Mouse (Mus musculus): ENCODE results near the gene C3ar1. TPM values are rescaled to one million over a fixed set of nuclear protein-coding genes. Genes with fewer than 3 reads are reported as not detected.

Gene C3ar1
- 1.4 and 1.7 TPM in 2 replicates for polyA plus RNA-seq (2016; fragmentation: Nextera tagmentation; extraction: Ambion mirVana)

- Histone ChIP-seq H3K4me2 (no peak within 1 kb of the TSS), H3K36me3 (no peaks in the 10 kb centered on the region), H3K9me3 (replicated peaks) (peaks cover 7% of the 10 kb centered on the region; the same call in 1 of the 2 replicates), H3K4me1 (replicated peaks) (peaks cover 7% of the 10 kb centered on the region), H3K27me3 (replicated peaks) (no peaks in the 10 kb centered on the region), H3K27ac (ENCODE audit: poor library complexity, severe bottlenecking) (no peak within 1 kb of the TSS), H3K4me3 (no peak within 1 kb of the TSS), H3K9ac (no peak within 1 kb of the TSS)
- ATAC-seq (ENCODE audit: insufficient number of reproducible peaks, low FRiP score): peak; percentile 82
- WGBS: 15% methylated on average over 7 of the region's 7 CpGs
These were observed at the start of gene C3ar1 for GRCm38 (mm10) chr6:122855955-122856354. Gene C3ar1, minus strand, starts transcription at chr6:122856161.

DNA sequence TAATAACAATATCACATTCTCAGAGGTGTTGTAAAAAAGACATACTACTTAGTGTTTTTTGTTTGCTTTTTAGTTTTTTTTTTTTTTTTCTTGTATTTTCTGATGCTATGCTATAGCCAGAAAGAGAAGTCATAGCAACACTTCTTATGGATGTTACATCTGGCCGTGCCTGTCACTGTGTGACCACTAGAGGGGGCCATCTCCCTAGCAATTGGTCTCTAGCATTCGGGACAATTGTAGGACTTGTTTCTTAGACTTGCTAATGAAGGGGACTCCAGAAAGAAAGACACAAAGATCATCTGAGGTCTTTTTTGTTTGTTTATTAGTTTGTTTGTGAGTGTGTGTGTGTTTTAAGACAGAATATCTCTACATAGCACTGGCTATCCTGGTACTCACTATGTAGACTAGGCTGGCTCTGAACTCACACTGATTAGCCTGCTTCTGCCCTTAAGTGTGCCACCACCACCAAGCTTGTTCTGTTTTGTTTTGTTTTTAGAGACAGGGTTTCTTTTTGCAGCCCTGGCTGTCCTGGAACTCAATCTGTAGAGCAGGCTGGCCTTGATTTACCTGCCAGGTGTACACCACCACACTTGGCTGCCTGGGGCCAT lies 36.6 kb upstream of the C3ar1 start:
- Histone ChIP-seq H3K27me3 (replicated peaks) (no peaks in the 10 kb centered on the region), H3K27ac (ENCODE audit: poor library complexity, severe bottlenecking) (no peak overlapping the region), H3K9me3 (replicated peaks) (no peaks in the 10 kb centered on the region), H3K9ac (no peak overlapping the region), H3K4me2 (no peak overlapping the region), H3K4me1 (replicated peaks) (no peaks in the 10 kb centered on the region), H3K4me3 (no peak overlapping the region), H3K36me3 (peaks cover 34% of the 10 kb centered on the region)
- no peak for ATAC-seq (ENCODE audit: insufficient number of reproducible peaks, low FRiP score)
- WGBS: 19% methylated on average over 2 of the region's 2 CpGs

- no peak overlapping the region for H3K27ac ChIP-seq (ENCODE audit: poor library complexity, severe bottlenecking)
- ATAC-seq (ENCODE audit: insufficient number of reproducible peaks, low FRiP score): no peak
- WGBS: 92% methylated on average over 2 of the region's 2 CpGs
- no peaks in the 10 kb centered on the region for H3K27me3 ChIP-seq (replicated peaks)
- H3K4me1 ChIP-seq (replicated peaks): no peaks in the 10 kb centered on the region
- no peaks in the 10 kb centered on the region for H3K9me3 ChIP-seq (replicated peaks)
- H3K36me3 ChIP-seq: peaks cover 50% of the 10 kb centered on the region
- H3K9ac ChIP-seq: no peak overlapping the region
- H3K4me2 ChIP-seq: no peak overlapping the region
- no peak overlapping the region for H3K4me3 ChIP-seq
These were observed 33.6 kb upstream of the C3ar1 start for GRCm38 (mm10) chr6:122889599-122889998.

- no peak for ATAC-seq (ENCODE audit: insufficient number of reproducible peaks, low FRiP score)
- WGBS: 93% methylated on average over 9 of the region's 9 CpGs
These were observed 27.6 kb upstream of the C3ar1 start for GRCm38 (mm10) chr6:122883603-122884002.

GRCm38 (mm10) chr6:122881287-122881686 lies 25.3 kb upstream of the C3ar1 start:
- Histone ChIP-seq H3K27me3 (replicated peaks) (no peaks in the 10 kb centered on the region), H3K9me3 (replicated peaks) (no peaks in the 10 kb centered on the region), H3K4me3 (no peak overlapping the region), H3K36me3 (peaks cover 78% of the 10 kb centered on the region), H3K4me2 (no peak overlapping the region), H3K9ac (no peak overlapping the region), H3K4me1 (replicated peaks) (no peaks in the 10 kb centered on the region; the same call in none of the 2 replicates), H3K27ac (ENCODE audit: poor library complexity, severe bottlenecking) (no peak overlapping the region)
- no peak for ATAC-seq (ENCODE audit: insufficient number of reproducible peaks, low FRiP score)
- 83% methylated on average over 12 of the region's 12 CpGs for WGBS

More at GRCm38 (mm10) chr6:122883603-122884002, 27.6 kb upstream of the C3ar1 start:
- Histone ChIP-seq H3K9ac (no peak overlapping the region), H3K36me3 (peaks cover 88% of the 10 kb centered on the region), H3K4me2 (no peak overlapping the region), H3K27ac (ENCODE audit: poor library complexity, severe bottlenecking) (no peak overlapping the region), H3K27me3 (replicated peaks) (no peaks in the 10 kb centered on the region), H3K4me1 (replicated peaks) (no peaks in the 10 kb centered on the region), H3K4me3 (no peak overlapping the region), H3K9me3 (replicated peaks) (no peaks in the 10 kb centered on the region)

GRCm38 (mm10) chr6:122879781-122880505 lies 24.0 kb upstream of the C3ar1 start:
- Histone ChIP-seq H3K4me1 (replicated peaks) (peaks cover 4% of the 10 kb centered on the region), H3K9me3 (replicated peaks) (no peaks in the 10 kb centered on the region), H3K4me2 (no peak overlapping the region), H3K27me3 (replicated peaks) (no peaks in the 10 kb centered on the region), H3K9ac (no peak overlapping the region), H3K27ac (ENCODE audit: poor library complexity, severe bottlenecking) (no peak overlapping the region), H3K4me3 (no peak overlapping the region), H3K36me3 (peaks cover 72% of the 10 kb centered on the region)
- no peak for ATAC-seq (ENCODE audit: insufficient number of reproducible peaks, low FRiP score)
- WGBS: 88% methylated on average over 7 of the region's 7 CpGs

DNA sequence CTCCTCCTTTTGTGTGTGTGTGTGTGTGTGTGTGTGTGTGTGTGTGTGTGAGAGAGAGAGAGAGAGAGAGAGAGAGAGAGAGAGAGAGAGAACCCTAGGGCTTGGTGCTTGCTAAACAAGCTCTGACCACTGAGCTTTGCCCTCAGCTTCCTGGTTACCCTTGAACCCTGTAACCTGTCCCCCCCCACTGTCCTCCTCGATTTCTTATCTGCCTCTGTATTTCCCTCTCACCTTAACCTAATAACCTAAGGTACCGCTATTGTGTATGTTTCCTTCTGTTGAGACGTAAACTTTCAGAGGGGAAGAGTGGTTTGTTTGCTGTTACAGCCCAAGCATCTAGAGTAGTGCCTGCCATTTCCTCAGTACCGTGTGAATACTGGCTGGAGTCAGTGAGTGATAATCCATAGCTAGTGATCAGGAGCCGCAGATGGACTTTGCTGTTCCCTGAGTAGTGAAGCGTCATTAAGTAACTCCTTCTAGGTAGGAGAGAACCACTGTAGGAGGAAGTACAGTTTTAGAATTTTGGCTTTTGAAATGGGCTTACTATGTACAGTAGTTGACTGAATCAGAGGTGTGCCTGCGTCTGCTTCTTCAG lies 23.3 kb upstream of the C3ar1 start:
- no peak overlapping the region for H3K4me2 ChIP-seq
- no peak overlapping the region for H3K9ac ChIP-seq
- no peak overlapping the region for H3K4me3 ChIP-seq
- peaks cover 65% of the 10 kb centered on the region for H3K36me3 ChIP-seq
- 89% methylated on average over 7 of the region's 7 CpGs for WGBS
- H3K27ac ChIP-seq (ENCODE audit: poor library complexity, severe bottlenecking): no peak overlapping the region
- ATAC-seq (ENCODE audit: insufficient number of reproducible peaks, low FRiP score): no peak
- no peaks in the 10 kb centered on the region for H3K27me3 ChIP-seq (replicated peaks)
- no peaks in the 10 kb centered on the region for H3K9me3 ChIP-seq (replicated peaks)
- H3K4me1 ChIP-seq (replicated peaks): peaks cover 4% of the 10 kb centered on the region

DNA sequence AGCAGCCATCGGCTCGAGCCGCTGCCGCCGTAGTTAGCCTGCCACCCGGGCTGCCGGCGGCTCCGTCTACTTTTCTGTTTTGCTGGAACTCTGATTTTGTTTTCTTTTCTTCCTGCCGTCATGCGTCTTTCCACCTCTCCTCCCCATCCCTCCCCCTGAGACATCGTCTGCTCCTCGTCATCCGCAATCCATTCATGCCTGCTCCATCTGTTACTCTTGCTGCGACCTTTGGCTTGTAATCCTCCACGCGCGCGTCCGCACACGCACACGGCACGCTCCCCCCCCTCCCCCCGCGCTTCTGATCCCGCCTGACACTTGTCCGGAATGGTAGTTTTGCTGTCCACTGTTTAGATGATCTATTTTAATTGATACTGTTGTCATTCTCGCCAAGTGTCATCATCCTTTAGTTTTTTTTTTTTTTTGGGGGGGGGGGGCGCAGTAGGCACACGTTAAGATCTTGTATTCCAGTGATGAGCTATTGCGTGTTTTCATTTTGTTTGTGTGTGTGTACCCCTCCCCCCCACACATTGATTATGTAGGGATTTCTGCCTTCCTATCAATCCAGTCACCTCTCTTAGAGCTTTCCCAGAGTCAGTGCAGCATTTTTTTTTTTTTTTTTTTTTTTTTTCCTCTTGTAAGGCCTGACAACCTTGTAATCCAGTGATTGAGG lies 18.9 kb upstream of the C3ar1 start:
- peak overlapping the region; percentile 90 for H3K9ac ChIP-seq
- peak; percentile 75 for ATAC-seq (ENCODE audit: insufficient number of reproducible peaks, low FRiP score)
- peak overlapping the region; percentile 84 for H3K27ac ChIP-seq (ENCODE audit: poor library complexity, severe bottlenecking)
- no peaks in the 10 kb centered on the region for H3K9me3 ChIP-seq (replicated peaks)
- H3K4me2 ChIP-seq: peak overlapping the region; percentile 69
- H3K4me3 ChIP-seq: peak overlapping the region; percentile 87
- H3K4me1 ChIP-seq (replicated peaks): peaks cover 4% of the 10 kb centered on the region
- H3K27me3 ChIP-seq (replicated peaks): no peaks in the 10 kb centered on the region
- peaks cover 25% of the 10 kb centered on the region for H3K36me3 ChIP-seq
- WGBS: under 1% methylated on average over 31 of the region's 31 CpGs

DNA sequence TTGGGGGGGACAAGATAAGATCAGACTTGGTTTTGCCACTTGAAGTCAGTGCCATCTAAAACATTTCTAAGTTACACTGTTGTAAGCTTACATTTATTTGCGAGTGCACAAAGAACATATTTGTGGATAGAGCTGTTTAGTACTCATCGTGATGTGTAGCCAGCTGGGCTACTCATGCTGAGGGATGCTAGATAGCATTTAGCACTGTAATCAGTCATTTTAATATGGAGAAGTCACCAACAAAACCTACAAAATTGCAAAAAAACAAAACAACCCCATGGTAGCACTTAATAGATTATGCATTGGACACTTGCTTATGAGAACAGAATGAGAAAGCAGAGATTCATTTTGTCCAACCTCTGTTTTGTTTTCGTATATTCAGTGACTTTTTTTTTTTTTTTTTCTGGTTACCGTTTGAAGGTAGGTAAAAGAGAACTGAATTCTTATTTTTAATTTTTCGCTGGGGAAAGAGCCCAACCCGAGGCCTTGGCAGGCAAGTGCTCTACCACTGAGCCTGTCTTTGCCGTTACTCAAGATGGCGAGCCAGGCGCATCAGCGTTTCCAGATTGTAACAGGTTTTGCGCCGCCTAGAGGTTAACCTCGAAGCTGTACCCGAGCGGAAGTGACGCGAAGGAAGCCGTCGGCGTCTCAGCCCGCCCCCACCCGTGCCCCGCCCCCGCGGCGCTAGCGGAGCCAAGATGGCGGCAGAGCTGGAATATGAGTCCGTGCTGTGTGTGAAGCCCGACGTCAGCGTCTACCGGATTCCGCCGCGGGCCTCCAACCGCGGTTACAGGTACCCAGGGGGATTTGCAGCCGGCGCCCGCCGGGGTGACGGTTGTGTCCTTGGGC lies 18.1 kb upstream of the C3ar1 start, which contains the start of gene Necap1:
Gene Necap1 (plus strand): TSS at position 604 of the 849 bp plus-strand sequence.
- ATAC-seq (ENCODE audit: insufficient number of reproducible peaks, low FRiP score): peak; percentile 96
- Histone ChIP-seq H3K36me3 (peaks cover 20% of the 10 kb centered on the region), H3K4me2 (peak within 1 kb of the TSS; percentile 69), H3K4me3 (peak within 1 kb of the TSS; percentile 87), H3K27me3 (replicated peaks) (no peaks in the 10 kb centered on the region), H3K9ac (peak within 1 kb of the TSS; percentile 90), H3K9me3 (replicated peaks) (no peaks in the 10 kb centered on the region), H3K4me1 (replicated peaks) (peaks cover 4% of the 10 kb centered on the region), H3K27ac (ENCODE audit: poor library complexity, severe bottlenecking) (peak within 1 kb of the TSS; percentile 84)
- 7% methylated on average over 43 of the region's 43 CpGs for WGBS

DNA sequence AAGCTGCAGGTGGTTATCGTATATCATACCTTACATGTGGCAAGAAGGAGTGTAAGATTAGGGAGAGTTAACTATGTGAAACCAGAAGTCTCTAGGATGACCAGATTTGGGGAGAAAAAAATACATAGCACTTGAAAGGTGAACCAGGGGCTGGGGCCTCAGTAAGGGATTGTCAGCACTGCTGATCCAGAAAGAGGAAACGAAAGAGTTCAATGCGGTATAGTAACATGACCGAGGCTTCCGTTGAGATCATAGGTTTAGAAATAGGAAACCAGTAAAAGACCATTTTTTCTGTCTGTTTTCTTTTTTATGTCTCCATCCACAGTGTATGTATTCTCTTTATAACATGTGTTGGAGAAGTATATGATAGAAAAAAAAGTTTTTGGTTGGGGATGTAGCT lies 16.8 kb upstream of the C3ar1 start:
- no peak overlapping the region for H3K9ac ChIP-seq
- H3K4me3 ChIP-seq: no peak overlapping the region
- WGBS: 89% methylated on average over 5 of the region's 5 CpGs
- H3K4me2 ChIP-seq: no peak overlapping the region
- H3K9me3 ChIP-seq (replicated peaks): no peaks in the 10 kb centered on the region
- peaks cover 4% of the 10 kb centered on the region for H3K4me1 ChIP-seq (replicated peaks)
- ATAC-seq (ENCODE audit: insufficient number of reproducible peaks, low FRiP score): no peak
- H3K36me3 ChIP-seq: peaks cover 8% of the 10 kb centered on the region
- no peaks in the 10 kb centered on the region for H3K27me3 ChIP-seq (replicated peaks)
- no peak overlapping the region for H3K27ac ChIP-seq (ENCODE audit: poor library complexity, severe bottlenecking)

All from heart, embryonic 12.5 days (tissue).